Mouse (Mus musculus): ENCODE data around the gene Sult4a1. TPM values are rescaled to one million over a fixed set of nuclear protein-coding genes. Genes with fewer than 3 reads are reported as not detected.

Sult4a1 gene
- 1.2 and 1.3 TPM in 2 replicates for polyA plus RNA-seq (2016; fragmentation: Nextera tagmentation; extraction: Ambion mirVana)

- DNase-seq (ENCODE audit: low spot score) = peak; percentile 46
- H3K9me3 ChIP-seq (replicated peaks) = no peaks in the 10 kb centered on the region
- H3K27ac ChIP-seq = no peak within 1 kb of the TSS
- H3K4me3 ChIP-seq = peak within 1 kb of the TSS; percentile 56
- no peaks in the 10 kb centered on the region for H3K36me3 ChIP-seq
- H3K4me1 ChIP-seq = peaks cover 13% of the 10 kb centered on the region
- WGBS = 3% methylated on average over 77 of the region's 77 CpGs
- H3K27me3 ChIP-seq (ENCODE audit: low read depth, poor library complexity, severe bottlenecking) = peaks cover 60% of the 10 kb centered on the region
Measured at GRCm38 (mm10) chr15:84105105-84105923, at the start of gene Sult4a1. Sult4a1 (minus strand) TSS chr15:84105754.

- Histone ChIP-seq H3K36me3 (no peaks in the 10 kb centered on the region), H3K27ac (no peak overlapping the region), H3K4me1 (no peaks in the 10 kb centered on the region), H3K27me3 (ENCODE audit: low read depth, poor library complexity, severe bottlenecking) (no peaks in the 10 kb centered on the region), H3K9me3 (replicated peaks) (no peaks in the 10 kb centered on the region), H3K4me3 (no peak overlapping the region)
- no peak for DNase-seq (ENCODE audit: low spot score)
- 77% methylated on average over 5 of the region's 5 CpGs for WGBS
Measured at GRCm38 (mm10) chr15:84140929-84141328, 35.4 kb upstream of the Sult4a1 start.

GRCm38 (mm10) chr15:84140109-84140508 lies 34.6 kb upstream of the Sult4a1 start:
- WGBS = 66% methylated on average over 3 of the region's 3 CpGs
- DNase-seq (ENCODE audit: low spot score) = no peak
- Histone ChIP-seq H3K36me3 (no peaks in the 10 kb centered on the region), H3K4me1 (no peaks in the 10 kb centered on the region), H3K27ac (no peak overlapping the region), H3K9me3 (replicated peaks) (no peaks in the 10 kb centered on the region), H3K27me3 (ENCODE audit: low read depth, poor library complexity, severe bottlenecking) (no peaks in the 10 kb centered on the region), H3K4me3 (no peak overlapping the region)

GRCm38 (mm10) chr15:84139592-84140005 lies 34.0 kb upstream of the Sult4a1 start:
- H3K27me3 ChIP-seq (ENCODE audit: low read depth, poor library complexity, severe bottlenecking) = no peaks in the 10 kb centered on the region

GRCm38 (mm10) chr15:84136473-84137415 lies 31.2 kb upstream of the Sult4a1 start:
- no peaks in the 10 kb centered on the region for H3K27me3 ChIP-seq (ENCODE audit: low read depth, poor library complexity, severe bottlenecking)
- no peaks in the 10 kb centered on the region for H3K9me3 ChIP-seq (replicated peaks)
- WGBS = 64% methylated on average over 12 of the region's 12 CpGs
- H3K36me3 ChIP-seq = no peaks in the 10 kb centered on the region
- no peak overlapping the region for H3K27ac ChIP-seq
- H3K4me1 ChIP-seq = no peaks in the 10 kb centered on the region
- no peak for DNase-seq (ENCODE audit: low spot score)
- no peak overlapping the region for H3K4me3 ChIP-seq

More at GRCm38 (mm10) chr15:84139592-84140005, 34.0 kb upstream of the Sult4a1 start:
- H3K9me3 ChIP-seq (replicated peaks) = no peaks in the 10 kb centered on the region
- DNase-seq (ENCODE audit: low spot score) = no peak
- H3K27ac ChIP-seq = no peak overlapping the region
- 85% methylated on average over 5 of the region's 5 CpGs for WGBS
- no peaks in the 10 kb centered on the region for H3K36me3 ChIP-seq
- no peaks in the 10 kb centered on the region for H3K4me1 ChIP-seq
- no peak overlapping the region for H3K4me3 ChIP-seq

- H3K9me3 ChIP-seq (replicated peaks) = no peaks in the 10 kb centered on the region
- no peak overlapping the region for H3K27ac ChIP-seq
- peak; percentile 64 for DNase-seq (ENCODE audit: low spot score)
- no peaks in the 10 kb centered on the region for H3K27me3 ChIP-seq (ENCODE audit: low read depth, poor library complexity, severe bottlenecking)
- WGBS = 69% methylated on average over 5 of the region's 5 CpGs
- no peaks in the 10 kb centered on the region for H3K36me3 ChIP-seq
- no peaks in the 10 kb centered on the region for H3K4me1 ChIP-seq
- no peak overlapping the region for H3K4me3 ChIP-seq
Measured at GRCm38 (mm10) chr15:84135472-84135871, 29.9 kb upstream of the Sult4a1 start.

GRCm38 (mm10) chr15:84133440-84133839 lies 27.9 kb upstream of the Sult4a1 start:
- H3K27me3 ChIP-seq (ENCODE audit: low read depth, poor library complexity, severe bottlenecking) = no peaks in the 10 kb centered on the region
- no peaks in the 10 kb centered on the region for H3K4me1 ChIP-seq
- DNase-seq (ENCODE audit: low spot score) = no peak
- H3K9me3 ChIP-seq (replicated peaks) = no peaks in the 10 kb centered on the region
- WGBS = 71% methylated on average over 4 of the region's 4 CpGs
- no peak overlapping the region for H3K4me3 ChIP-seq
- no peak overlapping the region for H3K27ac ChIP-seq
- H3K36me3 ChIP-seq = no peaks in the 10 kb centered on the region

GRCm38 (mm10) chr15:84131971-84132370 lies 26.4 kb upstream of the Sult4a1 start:
- Histone ChIP-seq H3K4me3 (no peak overlapping the region), H3K27me3 (ENCODE audit: low read depth, poor library complexity, severe bottlenecking) (no peaks in the 10 kb centered on the region), H3K27ac (no peak overlapping the region), H3K4me1 (no peaks in the 10 kb centered on the region), H3K36me3 (no peaks in the 10 kb centered on the region), H3K9me3 (replicated peaks) (no peaks in the 10 kb centered on the region)
- 95% methylated on average over 7 of the region's 7 CpGs for whole genome bisulfite sequencing
- DNase-seq (ENCODE audit: low spot score) = no peak

- WGBS = 65% methylated on average over 16 of the region's 16 CpGs
- DNase-seq (ENCODE audit: low spot score) = no peak
- Histone ChIP-seq H3K27ac (no peak overlapping the region), H3K9me3 (replicated peaks) (no peaks in the 10 kb centered on the region), H3K27me3 (ENCODE audit: low read depth, poor library complexity, severe bottlenecking) (no peaks in the 10 kb centered on the region), H3K4me1 (no peaks in the 10 kb centered on the region), H3K36me3 (no peaks in the 10 kb centered on the region), H3K4me3 (no peak overlapping the region)
Measured at GRCm38 (mm10) chr15:84131096-84131786, 25.7 kb upstream of the Sult4a1 start.

- no peak for DNase-seq (ENCODE audit: low spot score)
- Histone ChIP-seq H3K4me1 (no peaks in the 10 kb centered on the region), H3K27ac (no peak overlapping the region), H3K4me3 (no peak overlapping the region), H3K9me3 (replicated peaks) (no peaks in the 10 kb centered on the region), H3K36me3 (no peaks in the 10 kb centered on the region), H3K27me3 (ENCODE audit: low read depth, poor library complexity, severe bottlenecking) (no peaks in the 10 kb centered on the region)
- WGBS = 38% methylated on average over 5 of the region's 5 CpGs
Measured at GRCm38 (mm10) chr15:84126871-84127270, 21.3 kb upstream of the Sult4a1 start.

- no peak overlapping the region for H3K27ac ChIP-seq
- H3K4me1 ChIP-seq = no peaks in the 10 kb centered on the region
- 72% methylated on average over 4 of the region's 4 CpGs for WGBS
- H3K36me3 ChIP-seq = no peaks in the 10 kb centered on the region
- H3K4me3 ChIP-seq = no peak overlapping the region
- DNase-seq (ENCODE audit: low spot score) = no peak
- H3K27me3 ChIP-seq (ENCODE audit: low read depth, poor library complexity, severe bottlenecking) = no peaks in the 10 kb centered on the region
- no peaks in the 10 kb centered on the region for H3K9me3 ChIP-seq (replicated peaks)
Measured at GRCm38 (mm10) chr15:84126447-84126846, 20.9 kb upstream of the Sult4a1 start.

- no peak overlapping the region for H3K27ac ChIP-seq
- H3K36me3 ChIP-seq = no peaks in the 10 kb centered on the region
- 72% methylated on average over 7 of the region's 7 CpGs for WGBS
- no peaks in the 10 kb centered on the region for H3K4me1 ChIP-seq
- no peak overlapping the region for H3K4me3 ChIP-seq
- DNase-seq (ENCODE audit: low spot score) = no peak
- no peaks in the 10 kb centered on the region for H3K9me3 ChIP-seq (replicated peaks)
- no peaks in the 10 kb centered on the region for H3K27me3 ChIP-seq (ENCODE audit: low read depth, poor library complexity, severe bottlenecking)
Measured at GRCm38 (mm10) chr15:84124086-84124485, 18.5 kb upstream of the Sult4a1 start.
